Mouse (Mus musculus): ENCODE measurements around the gene Rtn3. TPM values are rescaled to one million over a fixed set of nuclear protein-coding genes. Genes with fewer than 3 reads are reported as not detected.

Gene Rtn3
- 696 TPM for polyA plus RNA-seq (2014; fragmentation: Illumina TruSeq; extraction: RNeasy Lipid Tissue Mini Kit (QIAGEN cat#74804); ENCODE audit: low read depth, low replicate concordance)

DNA sequence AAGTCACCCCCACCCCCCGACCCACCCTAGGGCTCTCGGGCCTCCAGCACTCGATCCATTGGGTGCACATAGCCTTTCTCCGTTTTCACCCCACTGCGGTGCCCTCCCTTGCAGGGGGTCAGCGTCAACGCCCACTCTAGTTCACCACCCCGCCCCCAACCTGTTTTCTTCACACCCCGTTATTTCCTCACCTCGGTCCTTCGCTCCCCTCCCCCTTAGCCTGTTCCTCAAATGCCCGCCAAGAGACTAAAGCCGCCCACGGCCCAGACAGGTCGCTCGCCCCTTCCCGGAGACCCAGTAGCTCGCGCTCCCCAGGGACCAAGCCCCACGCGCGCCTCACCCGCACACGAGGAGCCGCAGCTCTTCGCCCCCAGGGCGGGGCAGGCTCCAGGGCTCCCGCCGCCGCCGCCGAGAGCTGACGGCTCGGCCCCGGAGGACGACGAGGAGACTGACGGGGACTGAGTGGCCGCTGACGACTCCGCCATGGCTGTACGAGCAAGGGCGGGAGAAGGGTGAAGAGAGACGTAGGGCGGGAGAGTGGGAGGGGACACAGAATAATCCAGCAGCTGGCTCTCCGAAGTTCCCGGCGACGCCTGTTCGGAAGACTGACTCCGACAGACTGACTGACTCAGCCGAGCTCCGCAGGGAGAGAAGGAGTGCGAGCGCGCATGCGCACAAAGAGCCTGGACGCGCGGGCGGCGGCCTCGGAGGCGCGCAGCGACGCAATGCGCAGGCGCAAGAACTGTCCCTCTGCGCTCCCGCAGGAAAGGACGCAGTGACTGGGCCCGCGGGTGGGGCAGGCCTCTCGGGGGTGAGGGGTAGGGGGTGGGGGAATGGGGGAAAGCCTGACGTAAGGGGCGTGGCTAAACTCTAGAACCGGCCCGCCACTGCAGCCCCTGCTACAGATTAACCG is at the start of gene Rtn3:
TSS of gene Rtn3 (minus strand) at position 683 of the 913 bp plus-strand sequence.

DNA sequence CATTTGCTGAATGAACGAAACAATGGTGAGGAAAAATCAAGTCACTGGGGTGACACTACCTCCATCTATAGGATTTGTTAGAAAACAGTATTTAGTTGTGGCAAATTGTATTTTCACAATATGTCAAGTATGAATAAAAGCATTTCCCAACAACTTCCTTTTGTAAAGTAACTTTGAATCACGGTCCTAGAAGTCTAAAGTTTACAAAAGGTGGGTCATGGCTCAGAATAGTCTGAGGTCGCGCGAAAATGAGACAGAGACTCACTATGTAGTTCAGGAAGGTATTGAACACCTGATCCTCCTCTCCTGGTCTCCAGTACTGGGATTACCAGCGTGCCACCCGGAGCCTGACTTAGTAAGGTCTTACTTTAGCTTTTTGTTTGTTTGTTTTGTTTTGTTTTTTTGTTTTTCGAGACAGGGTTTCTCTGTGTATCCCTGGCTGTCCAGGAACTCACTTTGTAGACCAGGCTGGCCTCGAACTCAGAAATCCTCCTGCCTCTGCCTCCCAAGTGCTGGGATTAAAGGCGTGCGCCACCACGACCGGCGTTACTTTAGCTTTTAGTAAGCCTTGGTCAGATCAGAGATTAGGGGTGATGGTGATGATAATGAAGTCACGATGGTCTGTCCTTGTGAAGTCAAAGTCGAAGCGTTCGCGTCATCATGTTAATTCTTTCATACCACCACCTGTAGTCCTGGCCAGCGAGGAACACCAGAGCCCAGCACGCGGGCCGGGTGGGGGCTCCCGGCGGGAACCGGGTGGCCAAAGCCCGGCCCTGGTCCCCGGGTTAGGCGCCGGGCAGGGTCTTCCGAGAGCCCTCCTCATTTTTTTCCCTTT is 10.5 kb upstream of the Rtn3 start, which contains the start of gene Atl3:
TSS of gene Atl3 (plus strand) at position 689 of the 835 bp plus-strand sequence.

DNA sequence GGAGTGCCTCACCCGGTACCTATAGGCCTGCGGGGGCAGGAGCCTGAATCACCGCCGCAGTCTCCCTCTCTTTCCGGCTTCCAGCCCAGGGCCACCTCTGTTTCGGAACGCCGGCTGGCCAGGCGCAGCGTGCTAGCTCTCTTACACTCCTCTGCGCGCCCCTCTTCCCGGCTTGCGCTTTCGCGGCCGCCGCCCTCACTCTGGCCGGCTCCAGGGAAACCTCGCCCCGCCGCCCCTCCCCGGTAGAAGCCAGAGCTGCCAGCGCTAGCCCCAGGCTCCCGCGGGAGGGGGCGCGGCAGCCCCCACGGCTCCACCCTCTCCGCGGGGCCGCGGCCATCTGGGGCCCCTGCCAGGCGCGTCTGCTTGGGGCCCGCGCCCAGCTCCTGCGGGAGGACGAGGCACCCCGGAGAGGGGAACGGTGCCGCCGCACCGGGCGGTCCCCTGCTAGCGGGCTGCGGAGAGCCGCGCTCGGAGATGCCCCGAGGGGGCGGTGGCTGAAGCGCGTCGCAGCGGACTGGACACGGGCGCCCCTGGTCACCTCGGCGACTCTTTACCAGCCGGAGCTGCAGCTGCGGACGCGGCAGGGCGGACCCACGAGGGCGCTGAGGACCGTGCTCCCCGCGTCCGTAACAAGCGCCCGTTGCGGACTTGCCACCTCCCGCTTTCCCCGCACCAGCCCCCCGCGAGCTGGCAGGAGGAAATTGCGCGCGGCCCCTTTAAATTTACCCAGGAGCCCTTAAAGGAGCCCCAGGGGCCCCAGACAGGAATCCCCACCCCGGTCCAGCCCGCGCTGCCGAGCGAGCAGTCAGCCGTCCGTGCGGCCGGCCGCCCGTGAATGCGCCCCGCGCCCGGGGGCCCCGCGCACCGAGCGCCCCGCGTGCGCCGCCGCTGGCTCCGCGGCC is 66.0 kb downstream of the Rtn3 start, which contains the start of gene 2700081O15Rik:
TSS of gene 2700081O15Rik (plus strand) at position 792 of the 902 bp plus-strand sequence.

DNA sequence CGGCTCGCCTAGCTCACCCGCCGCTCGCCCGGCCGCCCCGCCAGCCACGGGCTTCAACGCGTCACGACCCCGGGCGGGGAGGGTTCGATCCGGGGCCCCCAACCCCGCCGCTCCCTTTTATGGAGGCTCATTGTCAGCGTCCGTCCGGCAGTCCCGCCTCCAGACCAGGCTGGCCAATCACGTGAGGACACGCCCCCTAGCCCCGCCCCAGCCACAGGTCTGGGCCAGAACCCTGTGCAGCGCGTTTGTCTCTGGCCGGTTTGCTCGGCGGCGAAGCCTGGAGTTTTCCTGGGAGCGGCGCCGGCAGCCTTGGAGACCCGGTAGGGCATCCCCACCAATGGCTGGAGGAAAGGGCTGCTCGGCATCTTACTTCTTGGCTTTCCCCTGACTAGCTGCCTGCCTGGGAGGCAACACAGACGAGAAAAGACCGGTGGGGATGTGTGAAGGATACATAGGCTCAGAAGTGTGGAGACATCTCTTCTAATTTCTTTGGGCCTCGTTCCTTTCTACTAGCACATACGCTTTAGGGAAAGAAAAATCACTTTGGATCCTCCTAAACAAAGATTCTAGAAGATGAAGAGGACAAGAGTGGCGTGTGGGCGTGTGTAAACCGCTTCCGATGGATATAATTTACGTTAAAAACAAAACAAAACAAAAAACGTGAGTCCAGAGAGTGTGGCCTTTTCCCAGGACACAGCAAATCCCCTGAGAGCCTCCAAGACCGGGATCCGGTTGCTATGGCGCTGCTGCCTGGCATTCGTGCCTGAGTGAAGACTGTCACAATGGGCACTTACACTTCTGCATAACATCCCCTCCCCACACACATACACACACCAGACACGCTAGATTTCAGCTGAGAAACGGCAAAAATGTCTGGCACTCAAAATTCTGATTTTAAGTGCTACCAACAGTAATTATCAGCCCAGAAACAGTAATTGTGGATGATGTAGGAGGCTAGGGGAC is 99.9 kb downstream of the Rtn3 start, which contains the start of gene Spindoc:
TSS of gene Spindoc (minus strand) at position 92 of the 963 bp plus-strand sequence.

Other genes starting within 250 kb of the Rtn3 start
- 10.4 TPM for gene Naa40, start 242.1 kb downstream of the Rtn3 start, polyA plus RNA-seq (2014; fragmentation: Illumina TruSeq; extraction: RNeasy Lipid Tissue Mini Kit (QIAGEN cat#74804); ENCODE audit: low read depth, low replicate concordance)
- not detected for gene Rcor2, start 216.0 kb downstream of the Rtn3 start, polyA plus RNA-seq (2014; fragmentation: Illumina TruSeq; extraction: RNeasy Lipid Tissue Mini Kit (QIAGEN cat#74804); ENCODE audit: low read depth, low replicate concordance)
- gene Mark2, start 141.4 kb downstream of the Rtn3 start, polyA plus RNA-seq (2014; fragmentation: Illumina TruSeq; extraction: RNeasy Lipid Tissue Mini Kit (QIAGEN cat#74804); ENCODE audit: low read depth, low replicate concordance), result 43.6 TPM
- 0.85 TPM for gene Spindoc, start 100.3 kb downstream of the Rtn3 start, polyA plus RNA-seq (2014; fragmentation: Illumina TruSeq; extraction: RNeasy Lipid Tissue Mini Kit (QIAGEN cat#74804); ENCODE audit: low read depth, low replicate concordance)
- gene 2700081O15Rik, start 65.7 kb downstream of the Rtn3 start, polyA plus RNA-seq (2014; fragmentation: Illumina TruSeq; extraction: RNeasy Lipid Tissue Mini Kit (QIAGEN cat#74804); ENCODE audit: low read depth, low replicate concordance), result 3.9 TPM
- gene Atl3, start 10.8 kb upstream of the Rtn3 start, polyA plus RNA-seq (2014; fragmentation: Illumina TruSeq; extraction: RNeasy Lipid Tissue Mini Kit (QIAGEN cat#74804); ENCODE audit: low read depth, low replicate concordance), result 83.7 TPM
- 7.6 TPM for gene Pla2g16, start 74.2 kb upstream of the Rtn3 start, polyA plus RNA-seq (2014; fragmentation: Illumina TruSeq; extraction: RNeasy Lipid Tissue Mini Kit (QIAGEN cat#74804); ENCODE audit: low read depth, low replicate concordance)
- gene Lgals12, start 123.9 kb upstream of the Rtn3 start, polyA plus RNA-seq (2014; fragmentation: Illumina TruSeq; extraction: RNeasy Lipid Tissue Mini Kit (QIAGEN cat#74804); ENCODE audit: low read depth, low replicate concordance), result 3.9 TPM
- not detected for gene Hrasls5, start 129.3 kb upstream of the Rtn3 start, polyA plus RNA-seq (2014; fragmentation: Illumina TruSeq; extraction: RNeasy Lipid Tissue Mini Kit (QIAGEN cat#74804); ENCODE audit: low read depth, low replicate concordance)
- 407 TPM for gene Slc22a19, start 228.0 kb upstream of the Rtn3 start, polyA plus RNA-seq (2014; fragmentation: Illumina TruSeq; extraction: RNeasy Lipid Tissue Mini Kit (QIAGEN cat#74804); ENCODE audit: low read depth, low replicate concordance)

All from kidney, adult 10 weeks (tissue).